Mouse (Mus musculus) neural tube, embryonic 15.5 days (tissue): Measurements from ENCODE around the gene Frmd4b. TPM values are rescaled to one million over a fixed set of nuclear protein-coding genes. Genes with fewer than 3 reads are reported as not detected.
"Not testable (repeated sequence)": the region's sequence is repeated elsewhere in the genome, so short reads cannot be mapped to it uniquely, and the experiment has no call there.

Source experiments
- ATAC-seq: fragments of 200-750 bp; cut with Nextera tagmentation; 2 replicates; pipeline ENCODE4 v1.8.0; 2017; ENCODE audit warnings: mild to moderate bottlenecking, moderate TSS enrichment, moderate library complexity; ENCODE audit not compliant: low FRiP score
- H3K27ac ChIP-seq: fragments of 300-500 bp; sonication (generic); replicated peaks from 2 replicates; pipeline ENCODE4 v1.5.1; 2015; ENCODE audit warnings: mild to moderate bottlenecking, inconsistent platforms
- H3K27me3 ChIP-seq: fragments of 300-500 bp; sonication (generic); replicated peaks from 2 replicates; pipeline ENCODE4 v1.6.1; 2015; ENCODE audit warnings: inconsistent platforms
- H3K36me3 ChIP-seq: fragments of 300-500 bp; sonication (generic); 2 replicates; pipeline ENCODE4 v1.6.1; 2015; ENCODE audit warnings: inconsistent platforms
- H3K4me1 ChIP-seq: fragments of 300-500 bp; sonication (generic); 2 replicates; pipeline ENCODE4 v1.6.1; 2015; ENCODE audit warnings: inconsistent platforms
- H3K4me2 ChIP-seq: fragments of 300-500 bp; sonication (generic); 2 replicates; pipeline ENCODE4 v1.6.1; 2015; ENCODE audit warnings: inconsistent platforms, mild to moderate bottlenecking, moderate library complexity
- H3K4me3 ChIP-seq: fragments of 300-500 bp; sonication (generic); replicated peaks from 2 replicates; pipeline ENCODE4 v1.5.1; 2015; ENCODE audit warnings: mild to moderate bottlenecking, inconsistent platforms
- H3K9ac ChIP-seq: fragments of 300-500 bp; sonication (generic); replicated peaks from 2 replicates; pipeline ENCODE4 v1.6.1; 2015; ENCODE audit warnings: mild to moderate bottlenecking, inconsistent platforms
- H3K9me3 ChIP-seq: fragments of 300-500 bp; sonication (generic); replicated peaks from 2 replicates; pipeline ENCODE4 v1.6.1; 2016; ENCODE audit warnings: inconsistent platforms
- WGBS: fragments of 180-500 bp; shearing (Covaris S2); methylation state at CpG from one replicate; pipeline ENCODE4 v1.1.7; 2015; ENCODE audit warnings: mixed read lengths; 5-methylcytosine and 5-hydroxymethylcytosine counted together
- polyA plus RNA-seq: library from polyadenylated mRNA; unstranded; fragments of >200 nt; fragmentation: Nextera tagmentation; extraction: Ambion mirVana; gene quantifications from 2 replicates; pipeline ENCODE4 v1.2.1, GENCODE M21; 2015

Gene Frmd4b
- polyA plus RNA-seq, 1 experiment from 2014 or later: 19.8 TPM

- no peak overlapping the region for H3K4me2 ChIP-seq
- H3K4me1 ChIP-seq: peaks cover 27% of the 10 kb centered on the region
- no peaks in the 10 kb centered on the region for H3K9me3 ChIP-seq
- H3K27ac ChIP-seq: no peak overlapping the region
- H3K4me3 ChIP-seq: no peak overlapping the region
- H3K36me3 ChIP-seq: no peaks in the 10 kb centered on the region
- no peak for ATAC-seq
- no peaks in the 10 kb centered on the region for H3K27me3 ChIP-seq
- no peak overlapping the region for H3K9ac ChIP-seq
- WGBS: 89% methylated on average over 3 of the region's 3 CpGs
Observed at GRCm38 (mm10) chr6:97392912-97393311, 224.4 kb downstream of the Frmd4b start.

GRCm38 (mm10) chr6:97387388-97387787 is 230.0 kb downstream of the Frmd4b start:
- H3K27me3 ChIP-seq: no peaks in the 10 kb centered on the region
- no peaks in the 10 kb centered on the region for H3K36me3 ChIP-seq
- H3K4me1 ChIP-seq: no peaks in the 10 kb centered on the region
- no peak for ATAC-seq
- no peak overlapping the region for H3K27ac ChIP-seq
- no peaks in the 10 kb centered on the region for H3K9me3 ChIP-seq
- H3K9ac ChIP-seq: no peak overlapping the region
- WGBS: 89% methylated on average over 6 of the region's 6 CpGs
- H3K4me3 ChIP-seq: no peak overlapping the region
- H3K4me2 ChIP-seq: no peak overlapping the region

GRCm38 (mm10) chr6:97384918-97385317 is 232.4 kb downstream of the Frmd4b start:
- H3K9ac ChIP-seq: no peak overlapping the region
- H3K27ac ChIP-seq: no peak overlapping the region
- no peak overlapping the region for H3K4me2 ChIP-seq
- 90% methylated on average over 5 of the region's 5 CpGs for WGBS
- H3K36me3 ChIP-seq: no peaks in the 10 kb centered on the region
- no peaks in the 10 kb centered on the region for H3K27me3 ChIP-seq
- H3K4me1 ChIP-seq: no peaks in the 10 kb centered on the region
- ATAC-seq: no peak
- no peaks in the 10 kb centered on the region for H3K9me3 ChIP-seq
- H3K4me3 ChIP-seq: no peak overlapping the region

GRCm38 (mm10) chr6:97381275-97381674 is 236.1 kb downstream of the Frmd4b start:
- no peak overlapping the region for H3K4me2 ChIP-seq
- H3K4me1 ChIP-seq: no peaks in the 10 kb centered on the region
- H3K27me3 ChIP-seq: no peaks in the 10 kb centered on the region
- ATAC-seq: no peak
- no peak overlapping the region for H3K9ac ChIP-seq
- H3K9me3 ChIP-seq: no peaks in the 10 kb centered on the region
- no peaks in the 10 kb centered on the region for H3K36me3 ChIP-seq
- H3K4me3 ChIP-seq: no peak overlapping the region
- H3K27ac ChIP-seq: no peak overlapping the region
- 74% methylated on average over 4 of the region's 4 CpGs for WGBS

GRCm38 (mm10) chr6:97370947-97371346 is 246.4 kb downstream of the Frmd4b start:
- no peaks in the 10 kb centered on the region for H3K9me3 ChIP-seq
- no peak overlapping the region for H3K27ac ChIP-seq
- H3K4me2 ChIP-seq: no peak overlapping the region
- no peaks in the 10 kb centered on the region for H3K27me3 ChIP-seq
- no peak for ATAC-seq
- WGBS: 27% methylated on average over 2 of the region's 2 CpGs
- H3K4me1 ChIP-seq: peaks cover 9% of the 10 kb centered on the region
- H3K9ac ChIP-seq: no peak overlapping the region
- no peaks in the 10 kb centered on the region for H3K36me3 ChIP-seq
- H3K4me3 ChIP-seq: no peak overlapping the region

GRCm38 (mm10) chr6:97370460-97370859 is 246.9 kb downstream of the Frmd4b start:
- Histone ChIP-seq H3K27me3 (no peaks in the 10 kb centered on the region), H3K4me1 (peaks cover 9% of the 10 kb centered on the region), H3K9me3 (no peaks in the 10 kb centered on the region), H3K4me2 (no peak overlapping the region), H3K9ac (no peak overlapping the region), H3K36me3 (no peaks in the 10 kb centered on the region), H3K4me3 (no peak overlapping the region), H3K27ac (no peak overlapping the region)
- WGBS: 27% methylated on average over 1 of the region's 1 CpGs
- no peak for ATAC-seq

GRCm38 (mm10) chr6:97363846-97364245 is 253.5 kb downstream of the Frmd4b start:
- no peak overlapping the region for H3K9ac ChIP-seq
- WGBS: 96% methylated on average over 2 of the region's 2 CpGs
- no peak for ATAC-seq
- peaks cover 8% of the 10 kb centered on the region for H3K4me1 ChIP-seq
- H3K36me3 ChIP-seq: no peaks in the 10 kb centered on the region; the same call in 1 of the 2 replicates
- H3K9me3 ChIP-seq: no peaks in the 10 kb centered on the region
- no peaks in the 10 kb centered on the region for H3K27me3 ChIP-seq
- no peak overlapping the region for H3K27ac ChIP-seq
- no peak overlapping the region for H3K4me3 ChIP-seq
- H3K4me2 ChIP-seq: no peak overlapping the region

- WGBS: 88% methylated on average over 3 of the region's 4 CpGs
Observed at GRCm38 (mm10) chr6:97357606-97358005, 259.7 kb downstream of the Frmd4b start.

GRCm38 (mm10) chr6:97356612-97357011 is 260.7 kb downstream of the Frmd4b start:
- Histone ChIP-seq H3K27me3 (no peaks in the 10 kb centered on the region), H3K9ac (no peak overlapping the region), H3K4me2 (no peak overlapping the region), H3K27ac (no peak overlapping the region), H3K36me3 (no peaks in the 10 kb centered on the region; the same call in 1 of the 2 replicates), H3K4me1 (peaks cover 21% of the 10 kb centered on the region), H3K9me3 (no peaks in the 10 kb centered on the region), H3K4me3 (no peak overlapping the region)
- WGBS: 72% methylated on average over 7 of the region's 7 CpGs
- no peak for ATAC-seq

More at GRCm38 (mm10) chr6:97357606-97358005, 259.7 kb downstream of the Frmd4b start:
- not testable (repeated sequence) for H3K27me3 ChIP-seq, H3K27ac ChIP-seq, H3K9me3 ChIP-seq, ATAC-seq, H3K4me2 ChIP-seq, H3K4me3 ChIP-seq, H3K36me3 ChIP-seq, H3K9ac ChIP-seq
- peaks cover 17% of the 10 kb centered on the region for H3K4me1 ChIP-seq

GRCm38 (mm10) chr6:97355141-97355540 is 262.2 kb downstream of the Frmd4b start:
- H3K9ac ChIP-seq: no peak overlapping the region
- H3K9me3 ChIP-seq: no peaks in the 10 kb centered on the region
- ATAC-seq: no peak
- H3K27me3 ChIP-seq: no peaks in the 10 kb centered on the region
- H3K27ac ChIP-seq: no peak overlapping the region
- WGBS: 23% methylated on average over 8 of the region's 8 CpGs
- H3K36me3 ChIP-seq: no peaks in the 10 kb centered on the region
- H3K4me2 ChIP-seq: no peak overlapping the region
- H3K4me3 ChIP-seq: no peak overlapping the region
- H3K4me1 ChIP-seq: peaks cover 21% of the 10 kb centered on the region

- Histone ChIP-seq H3K27me3 (no peaks in the 10 kb centered on the region), H3K9me3 (no peaks in the 10 kb centered on the region), H3K9ac (no peak overlapping the region), H3K4me2 (peak overlapping the region; percentile 23; the same call in 1 of the 2 replicates), H3K27ac (no peak overlapping the region), H3K36me3 (no peaks in the 10 kb centered on the region), H3K4me3 (no peak overlapping the region), H3K4me1 (peaks cover 25% of the 10 kb centered on the region)
- WGBS: 15% methylated on average over 5 of the region's 5 CpGs
- ATAC-seq: no peak
Observed at GRCm38 (mm10) chr6:97353933-97354332, 263.4 kb downstream of the Frmd4b start.

- Histone ChIP-seq H3K27me3 (no peaks in the 10 kb centered on the region), H3K27ac (no peak overlapping the region), H3K9ac (no peak overlapping the region), H3K4me1 (peaks cover 25% of the 10 kb centered on the region), H3K36me3 (no peaks in the 10 kb centered on the region), H3K4me3 (no peak overlapping the region), H3K9me3 (no peaks in the 10 kb centered on the region), H3K4me2 (no peak overlapping the region)
- WGBS: 52% methylated on average over 6 of the region's 6 CpGs
- no peak for ATAC-seq
Observed at GRCm38 (mm10) chr6:97353371-97353770, 264.0 kb downstream of the Frmd4b start.
